Mouse (Mus musculus): ENCODE measurements around the gene Uhrf1.

The Uhrf1 gene

DNA sequence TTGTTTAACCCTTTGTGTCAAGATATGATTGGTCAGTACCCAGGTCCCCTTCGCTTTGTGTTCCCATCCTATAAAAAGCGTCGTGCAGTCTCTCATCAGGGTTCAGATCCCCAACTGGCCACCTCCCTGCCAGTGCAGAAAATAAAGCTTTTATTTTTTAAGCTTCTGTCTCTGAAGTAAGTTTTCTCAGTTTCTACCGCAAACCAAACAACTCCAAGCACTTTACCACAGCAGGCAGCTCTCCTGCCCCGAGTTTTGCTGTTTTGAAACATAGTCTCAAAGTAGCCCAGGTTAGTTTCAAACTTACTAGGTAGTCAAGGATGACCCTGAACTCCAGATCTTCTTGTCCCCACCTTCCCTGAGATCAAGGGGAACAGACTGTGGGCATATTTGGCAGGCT, 24.8 kb upstream of the Uhrf1 start:
- peaks cover 80% of the 10 kb centered on the region for H3K4me1 ChIP-seq (replicated peaks; ENCODE audit: low read depth, low read length)
- H3K4me3 ChIP-seq (replicated peaks; ENCODE audit: low read length) = no peak overlapping the region
- no peaks in the 10 kb centered on the region for H3K9me3 ChIP-seq (ENCODE audit: low read length)
- TF ChIP-seq NANOG (IDR thresholded peaks at IDR 0.05; ENCODE audit: borderline replicate concordance, low read length) (no peak), POU5F1 (IDR thresholded peaks at IDR 0.05; ENCODE audit: borderline replicate concordance, low read length) (no peak), CTCF (conservative IDR thresholded peaks at IDR 0.05; ENCODE audit: low read length) (no peak)
- H3K27me3 ChIP-seq (ENCODE audit: insufficient read depth, low read length) = no peaks in the 10 kb centered on the region
- peaks cover 68% of the 10 kb centered on the region for H3K36me3 ChIP-seq (ENCODE audit: insufficient read depth, low read length)

DNA sequence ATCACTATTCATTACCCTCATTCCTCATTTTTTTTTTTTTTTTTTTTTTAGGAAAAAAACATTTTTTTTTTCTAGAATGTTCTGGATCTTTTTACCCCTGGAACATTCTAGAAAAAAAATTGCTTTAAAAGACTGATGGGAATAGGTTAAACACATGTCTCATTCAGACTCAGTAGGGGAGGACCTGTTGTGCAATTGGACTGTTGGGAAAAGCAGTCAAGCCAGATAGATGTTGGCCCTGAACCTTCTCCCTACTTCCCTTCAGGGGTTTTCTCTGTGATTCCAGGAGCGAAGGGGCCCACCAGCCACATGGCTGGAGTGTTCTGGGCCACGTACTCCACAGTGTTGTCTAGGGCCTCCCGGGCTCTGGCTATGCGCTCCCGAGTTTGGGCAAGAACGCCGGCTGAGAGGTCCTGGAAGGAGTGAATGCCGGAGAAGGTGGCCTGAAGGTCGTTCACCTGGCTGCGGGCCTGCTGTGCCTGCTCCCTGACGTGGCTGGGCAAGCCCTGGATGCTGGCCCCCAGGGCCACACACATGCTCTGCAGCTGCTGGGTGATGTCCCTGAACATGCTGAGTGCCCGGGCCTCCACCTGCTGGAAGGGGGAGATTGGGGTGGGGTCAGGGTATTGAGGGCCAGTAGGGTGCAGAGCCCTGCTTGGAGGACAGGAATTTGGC, 23.5 kb upstream of the Uhrf1 start:
- TF ChIP-seq NANOG (IDR thresholded peaks at IDR 0.05; ENCODE audit: borderline replicate concordance, low read length) = no peak
- no peak for TF ChIP-seq CTCF (conservative IDR thresholded peaks at IDR 0.05; ENCODE audit: low read length)
- no peak for TF ChIP-seq POU5F1 (IDR thresholded peaks at IDR 0.05; ENCODE audit: borderline replicate concordance, low read length)
- Histone ChIP-seq H3K4me1 (replicated peaks; ENCODE audit: low read depth, low read length) (peaks cover 86% of the 10 kb centered on the region), H3K9me3 (ENCODE audit: low read length) (no peaks in the 10 kb centered on the region), H3K4me3 (replicated peaks; ENCODE audit: low read length) (peak overlapping the region; percentile 39), H3K27me3 (ENCODE audit: insufficient read depth, low read length) (no peaks in the 10 kb centered on the region), H3K36me3 (ENCODE audit: insufficient read depth, low read length) (peaks cover 68% of the 10 kb centered on the region)

DNA sequence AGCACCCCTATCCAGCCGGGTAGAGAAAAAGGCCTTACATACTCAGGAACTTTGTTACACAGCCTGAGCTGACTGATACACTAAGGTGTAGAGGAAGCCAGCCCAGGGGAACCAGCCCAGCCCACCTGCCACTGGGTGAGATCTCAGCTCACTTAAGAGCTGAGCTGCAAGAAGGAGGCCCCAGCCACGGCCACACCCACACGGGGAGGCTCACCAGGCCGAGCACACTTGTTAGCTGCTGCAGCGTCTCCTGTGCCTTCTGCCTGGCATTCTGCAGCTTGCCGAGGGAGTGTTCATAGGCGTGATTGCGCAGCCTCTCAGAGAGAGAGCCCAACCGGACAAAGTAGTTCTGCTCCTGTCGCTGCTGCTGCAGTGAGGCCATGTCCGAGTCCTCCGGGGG, 21.9 kb upstream of the Uhrf1 start:
- Histone ChIP-seq H3K36me3 (ENCODE audit: insufficient read depth, low read length) (peaks cover 84% of the 10 kb centered on the region), H3K4me1 (replicated peaks; ENCODE audit: low read depth, low read length) (peaks cover 92% of the 10 kb centered on the region), H3K9me3 (ENCODE audit: low read length) (no peaks in the 10 kb centered on the region), H3K4me3 (replicated peaks; ENCODE audit: low read length) (peak overlapping the region; percentile 55), H3K27me3 (ENCODE audit: insufficient read depth, low read length) (no peaks in the 10 kb centered on the region)
- TF ChIP-seq NANOG (IDR thresholded peaks at IDR 0.05; ENCODE audit: borderline replicate concordance, low read length) (no peak), POU5F1 (IDR thresholded peaks at IDR 0.05; ENCODE audit: borderline replicate concordance, low read length) (no peak), CTCF (conservative IDR thresholded peaks at IDR 0.05; ENCODE audit: low read length) (no peak)

DNA sequence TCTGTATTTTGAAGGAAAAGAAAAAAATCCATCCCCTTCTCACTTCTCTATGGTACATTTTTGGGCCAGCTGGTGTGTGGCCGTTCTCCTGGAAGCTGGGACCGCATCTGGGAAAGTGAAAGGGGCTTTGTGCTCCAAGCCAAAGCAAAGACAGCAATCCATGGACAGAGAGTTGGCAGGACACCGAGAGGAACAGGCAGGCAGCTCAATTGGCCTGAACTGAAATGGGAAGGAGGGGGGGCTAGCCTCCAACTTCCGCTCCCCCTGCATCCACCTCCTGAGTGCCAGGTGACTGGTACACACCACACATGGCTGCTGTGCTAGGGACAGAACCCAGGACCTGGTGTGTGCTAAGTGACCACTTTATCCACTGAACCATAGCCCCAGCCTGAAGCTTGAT, 20.3 kb upstream of the Uhrf1 start:
- Histone ChIP-seq H3K4me1 (replicated peaks; ENCODE audit: low read depth, low read length) (peaks cover 94% of the 10 kb centered on the region), H3K36me3 (ENCODE audit: insufficient read depth, low read length) (peaks cover 94% of the 10 kb centered on the region), H3K4me3 (replicated peaks; ENCODE audit: low read length) (no peak overlapping the region), H3K9me3 (ENCODE audit: low read length) (no peaks in the 10 kb centered on the region), H3K27me3 (ENCODE audit: insufficient read depth, low read length) (no peaks in the 10 kb centered on the region)
- no peak for TF ChIP-seq CTCF (conservative IDR thresholded peaks at IDR 0.05; ENCODE audit: low read length)
- no peak for TF ChIP-seq NANOG (IDR thresholded peaks at IDR 0.05; ENCODE audit: borderline replicate concordance, low read length)
- TF ChIP-seq POU5F1 (IDR thresholded peaks at IDR 0.05; ENCODE audit: borderline replicate concordance, low read length) = no peak

DNA sequence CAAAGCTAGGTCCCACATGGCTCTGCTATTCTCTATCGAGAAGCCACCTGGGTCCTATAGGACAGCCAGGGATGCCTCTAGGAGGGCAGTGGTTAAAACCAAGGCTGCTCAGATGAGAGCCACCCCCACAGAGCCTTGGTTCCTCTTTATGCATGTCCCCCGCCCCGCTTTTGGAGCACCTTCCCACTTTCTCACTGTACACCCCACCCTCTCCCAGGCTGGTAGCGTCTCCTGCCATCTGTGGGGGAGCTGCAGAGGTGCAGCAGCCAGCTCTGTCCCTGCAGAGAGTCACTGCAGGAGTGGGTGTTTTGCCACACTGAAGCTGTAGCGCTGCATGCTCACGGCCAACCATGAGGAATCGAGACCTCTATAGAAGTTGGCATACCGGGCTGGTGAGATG, 19.8 kb upstream of the Uhrf1 start:
- no peaks in the 10 kb centered on the region for H3K9me3 ChIP-seq (ENCODE audit: low read length)
- TF ChIP-seq POU5F1 (IDR thresholded peaks at IDR 0.05; ENCODE audit: borderline replicate concordance, low read length) (no peak), NANOG (IDR thresholded peaks at IDR 0.05; ENCODE audit: borderline replicate concordance, low read length) (no peak), CTCF (conservative IDR thresholded peaks at IDR 0.05; ENCODE audit: low read length) (no peak)
- peaks cover 88% of the 10 kb centered on the region for H3K36me3 ChIP-seq (ENCODE audit: insufficient read depth, low read length)
- H3K27me3 ChIP-seq (ENCODE audit: insufficient read depth, low read length) = no peaks in the 10 kb centered on the region
- H3K4me1 ChIP-seq (replicated peaks; ENCODE audit: low read depth, low read length) = peaks cover 94% of the 10 kb centered on the region
- no peak overlapping the region for H3K4me3 ChIP-seq (replicated peaks; ENCODE audit: low read length)

DNA sequence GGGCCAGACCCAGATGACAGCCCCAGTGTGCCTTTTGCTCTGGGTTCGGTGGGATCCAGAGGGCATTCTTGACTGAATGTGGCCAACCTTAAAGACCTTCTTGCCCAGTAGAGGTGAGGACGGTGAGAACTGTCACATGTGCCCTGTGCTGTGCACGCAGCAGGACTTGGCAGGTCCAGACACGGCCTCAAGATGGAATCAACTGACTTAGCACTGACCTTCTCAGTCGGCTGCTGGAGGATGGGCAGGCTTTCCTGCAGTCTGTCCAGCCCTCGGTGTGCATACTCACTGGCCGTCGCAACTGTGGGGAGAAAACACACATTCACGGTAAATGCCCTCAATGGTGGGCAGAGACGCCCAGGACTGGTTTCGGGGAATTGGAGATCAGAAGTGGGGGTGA, 17.1 kb upstream of the Uhrf1 start:
- no peaks in the 10 kb centered on the region for H3K27me3 ChIP-seq (ENCODE audit: insufficient read depth, low read length)
- no peaks in the 10 kb centered on the region for H3K9me3 ChIP-seq (ENCODE audit: low read length)
- no peak for TF ChIP-seq NANOG (IDR thresholded peaks at IDR 0.05; ENCODE audit: borderline replicate concordance, low read length)
- TF ChIP-seq CTCF (conservative IDR thresholded peaks at IDR 0.05; ENCODE audit: low read length) = no peak
- no peak for TF ChIP-seq POU5F1 (IDR thresholded peaks at IDR 0.05; ENCODE audit: borderline replicate concordance, low read length)
- peaks cover 88% of the 10 kb centered on the region for H3K4me1 ChIP-seq (replicated peaks; ENCODE audit: low read depth, low read length)
- no peak overlapping the region for H3K4me3 ChIP-seq (replicated peaks; ENCODE audit: low read length)
- peaks cover 64% of the 10 kb centered on the region for H3K36me3 ChIP-seq (ENCODE audit: insufficient read depth, low read length)

DNA sequence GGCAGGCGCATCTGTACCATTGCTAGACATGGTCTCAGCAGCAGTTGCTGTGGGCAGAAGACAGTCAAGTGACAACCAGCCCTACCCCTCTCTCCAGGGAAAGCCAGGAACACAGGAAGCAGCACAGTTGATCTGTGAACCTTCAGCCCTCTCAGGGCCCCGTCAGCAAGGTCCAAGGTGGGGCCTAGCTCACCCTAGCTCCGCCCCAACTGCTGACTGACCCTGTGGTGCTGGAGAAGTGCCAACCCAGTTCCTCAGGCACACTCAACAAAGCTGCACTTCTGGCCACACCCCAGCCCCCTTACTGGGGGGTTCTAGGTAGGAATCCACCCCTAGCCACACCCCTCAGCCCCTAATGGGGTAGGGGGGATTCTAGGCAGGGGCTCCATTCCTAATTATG, 15.3 kb upstream of the Uhrf1 start:
- TF ChIP-seq CTCF (conservative IDR thresholded peaks at IDR 0.05; ENCODE audit: low read length) (no peak), POU5F1 (IDR thresholded peaks at IDR 0.05; ENCODE audit: borderline replicate concordance, low read length) (no peak), NANOG (IDR thresholded peaks at IDR 0.05; ENCODE audit: borderline replicate concordance, low read length) (no peak)
- H3K4me1 ChIP-seq (replicated peaks; ENCODE audit: low read depth, low read length) = peaks cover 87% of the 10 kb centered on the region
- H3K9me3 ChIP-seq (ENCODE audit: low read length) = no peaks in the 10 kb centered on the region
- H3K4me3 ChIP-seq (replicated peaks; ENCODE audit: low read length) = peak overlapping the region; percentile 84
- peaks cover 47% of the 10 kb centered on the region for H3K36me3 ChIP-seq (ENCODE audit: insufficient read depth, low read length)
- H3K27me3 ChIP-seq (ENCODE audit: insufficient read depth, low read length) = no peaks in the 10 kb centered on the region

DNA sequence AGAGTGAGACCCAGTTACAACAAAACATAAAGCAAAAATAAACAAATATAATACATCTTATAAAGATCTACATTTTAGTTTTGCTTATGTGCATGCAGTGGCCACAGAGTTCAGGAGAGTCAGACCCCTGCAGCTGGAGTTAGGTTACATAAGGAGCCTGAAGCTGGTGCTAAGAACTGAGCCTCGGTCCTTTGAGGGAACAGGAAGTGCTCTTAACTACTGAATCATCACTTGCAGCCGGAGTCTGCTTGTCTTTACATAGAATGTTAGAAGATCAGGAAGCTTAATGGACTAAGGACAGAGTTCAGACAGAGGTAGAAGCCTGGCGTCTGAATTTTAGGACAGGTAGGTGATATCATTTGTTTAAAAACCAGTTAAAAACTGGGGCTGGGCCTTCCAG, 14.3 kb upstream of the Uhrf1 start:
- Histone ChIP-seq H3K4me3 (replicated peaks; ENCODE audit: low read length) (peak overlapping the region; percentile 84), H3K27me3 (ENCODE audit: insufficient read depth, low read length) (0 out of 2 replicates have a peak, but pooled peaks cover 2% of the 10 kb centered on the region), H3K4me1 (replicated peaks; ENCODE audit: low read depth, low read length) (peaks cover 83% of the 10 kb centered on the region), H3K9me3 (ENCODE audit: low read length) (no peaks in the 10 kb centered on the region), H3K36me3 (ENCODE audit: insufficient read depth, low read length) (peaks cover 37% of the 10 kb centered on the region)
- TF ChIP-seq NANOG (IDR thresholded peaks at IDR 0.05; ENCODE audit: borderline replicate concordance, low read length) (no peak), POU5F1 (IDR thresholded peaks at IDR 0.05; ENCODE audit: borderline replicate concordance, low read length) (no peak), CTCF (conservative IDR thresholded peaks at IDR 0.05; ENCODE audit: low read length) (no peak)
